Mouse (Mus musculus): ENCODE results near the gene Sapcd1. TPM values are rescaled to one million over a fixed set of nuclear protein-coding genes. Genes with fewer than 3 reads are reported as not detected.

The Sapcd1 gene
- 2.3 and 2.7 TPM in 2 replicates for polyA plus RNA-seq (2012; rRNA removed)
- 2.5 and 2.7 TPM in 2 replicates for polyA plus RNA-seq (2014; fragmentation: Nextera tagmentation; extraction: Ambion mirVana)

- H3K27ac ChIP-seq, result no peak within 1 kb of the TSS
- H3K4me2 ChIP-seq (ENCODE audit: low read depth), result no peak within 1 kb of the TSS
- peaks cover 11 to 31% of the 10 kb centered on the region in 2 experiments for H3K4me1 ChIP-seq (replicated peaks; ENCODE audit: control insufficient read depth in 2 of 2, insufficient read depth in 2 of 2, low read length in 1 of 2)
- no peaks in the 10 kb centered on the region for H3K36me3 ChIP-seq (replicated peaks; ENCODE audit: control insufficient read depth, insufficient read depth, low read depth)
- ATAC-seq (ENCODE audit: insufficient read depth), result 0 out of 2 replicates have a peak, but pooled peaks have one; percentile 36
- TF ChIP-seq CTCF (IDR thresholded peaks at IDR 0.05; ENCODE audit: low read depth), result no peak
- no peak for TF ChIP-seq EP300 (IDR thresholded peaks at IDR 0.05; ENCODE audit: low read depth)
- 46% methylated on average over 13 of the region's 13 CpGs for WGBS (ENCODE audit: insufficient replicate concordance)
- H3K9me3 ChIP-seq (ENCODE audit: control insufficient read depth, low read length), result no peaks in the 10 kb centered on the region
- H3K9ac ChIP-seq (replicated peaks), result no peak within 1 kb of the TSS
- no peak within 1 kb of the TSS for H3K4me3 ChIP-seq (ENCODE audit: insufficient read depth in 1 of 2, low read depth in 2 of 2, low read length in 2 of 2)
- DNase-seq (ENCODE audit: low read depth in 3 of 3, low spot score in 3 of 3), result no peak
- H3K27me3 ChIP-seq (ENCODE audit: control insufficient read depth, insufficient read depth, low read length), result no peaks in the 10 kb centered on the region
Measured at GRCm38 (mm10) chr17:35027277-35028068, at the start of gene Sapcd1. Gene Sapcd1, minus strand, starts transcription at chr17:35028016.

- Histone ChIP-seq H3K9ac (replicated peaks) (no peak overlapping the region), H3K36me3 (replicated peaks; ENCODE audit: control insufficient read depth, insufficient read depth, low read depth) (no peaks in the 10 kb centered on the region), H3K4me2 (ENCODE audit: low read depth) (no peak overlapping the region), H3K9me3 (ENCODE audit: control insufficient read depth, low read length) (no peaks in the 10 kb centered on the region), H3K27me3 (ENCODE audit: control insufficient read depth, insufficient read depth, low read length) (no peaks in the 10 kb centered on the region), H3K4me3 (ENCODE audit: insufficient read depth in 1 of 2, low read depth in 2 of 2, low read length in 2 of 2) (no peak overlapping the region), H3K27ac (no peak overlapping the region), H3K4me1 (replicated peaks; ENCODE audit: control insufficient read depth in 2 of 2, insufficient read depth in 2 of 2, low read length in 1 of 2) (peaks cover 12 to 24% of the 10 kb centered on the region in 2 experiments)
- no peak for DNase-seq (ENCODE audit: low read depth in 3 of 3, low spot score in 3 of 3)
- TF ChIP-seq EP300 (IDR thresholded peaks at IDR 0.05; ENCODE audit: low read depth) (no peak), CTCF (IDR thresholded peaks at IDR 0.05; ENCODE audit: low read depth) (no peak)
- no peak for ATAC-seq (ENCODE audit: insufficient read depth)
- WGBS (ENCODE audit: insufficient replicate concordance), result 28% methylated on average over 2 of the region's 2 CpGs
Measured at GRCm38 (mm10) chr17:35077285-35077684, 49.5 kb upstream of the Sapcd1 start.

GRCm38 (mm10) chr17:35076507-35077176 lies 48.8 kb upstream of the Sapcd1 start, which contains the start of gene Ly6g6e:
Gene Ly6g6e, plus strand, starts transcription at chr17:35076902.
- no peak for DNase-seq (ENCODE audit: low read depth in 3 of 3, low spot score in 3 of 3)
- no peaks in the 10 kb centered on the region for H3K9me3 ChIP-seq (ENCODE audit: control insufficient read depth, low read length)
- no peak for ATAC-seq (ENCODE audit: insufficient read depth)
- H3K27me3 ChIP-seq (ENCODE audit: control insufficient read depth, insufficient read depth, low read length), result no peaks in the 10 kb centered on the region
- no peak within 1 kb of the TSS for H3K27ac ChIP-seq
- no peak within 1 kb of the TSS for H3K4me2 ChIP-seq (ENCODE audit: low read depth)
- H3K4me1 ChIP-seq (replicated peaks; ENCODE audit: control insufficient read depth in 2 of 2, insufficient read depth in 2 of 2, low read length in 1 of 2), result peaks cover 12 to 24% of the 10 kb centered on the region in 2 experiments
- WGBS (ENCODE audit: insufficient replicate concordance), result 46% methylated on average over 10 of the region's 10 CpGs
- TF ChIP-seq CTCF (IDR thresholded peaks at IDR 0.05; ENCODE audit: low read depth) (no peak), EP300 (IDR thresholded peaks at IDR 0.05; ENCODE audit: low read depth) (no peak)
- H3K4me3 ChIP-seq (ENCODE audit: insufficient read depth in 1 of 2, low read depth in 2 of 2, low read length in 2 of 2), result no peak within 1 kb of the TSS
- no peaks in the 10 kb centered on the region for H3K36me3 ChIP-seq (replicated peaks; ENCODE audit: control insufficient read depth, insufficient read depth, low read depth)
- H3K9ac ChIP-seq (replicated peaks), result no peak within 1 kb of the TSS

DNA sequence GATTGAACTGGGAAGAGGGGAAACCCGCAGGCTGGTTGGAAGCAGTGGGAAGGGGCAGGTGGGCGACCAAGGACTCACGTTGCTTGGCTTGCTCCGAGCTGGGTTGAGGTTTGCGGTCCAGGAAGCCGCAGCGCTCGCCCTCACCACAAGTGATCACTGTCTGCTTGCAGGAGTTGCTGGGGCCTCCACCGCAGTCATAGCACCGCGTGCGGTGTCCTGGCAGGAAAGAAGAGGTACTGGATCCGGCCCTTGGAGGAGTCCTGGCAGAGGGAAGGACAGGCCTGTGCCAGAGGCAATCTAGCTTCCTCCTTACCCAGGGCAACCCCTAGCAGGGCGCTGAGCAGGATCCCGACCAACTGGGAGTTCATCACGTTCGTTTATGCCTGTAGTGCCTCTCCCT lies 46.3 kb upstream of the Sapcd1 start:
- no peak overlapping the region for H3K4me2 ChIP-seq (ENCODE audit: low read depth)

GRCm38 (mm10) chr17:35071454-35071853 lies 43.6 kb upstream of the Sapcd1 start:
- Histone ChIP-seq H3K4me2 (ENCODE audit: low read depth) (no peak overlapping the region), H3K4me3 (ENCODE audit: insufficient read depth in 1 of 2, low read depth in 2 of 2, low read length in 2 of 2) (no peak overlapping the region), H3K27me3 (ENCODE audit: control insufficient read depth, insufficient read depth, low read length) (peaks cover 14% of the 10 kb centered on the region), H3K27ac (no peak overlapping the region), H3K36me3 (replicated peaks; ENCODE audit: control insufficient read depth, insufficient read depth, low read depth) (no peaks in the 10 kb centered on the region), H3K4me1 (replicated peaks; ENCODE audit: control insufficient read depth in 2 of 2, insufficient read depth in 2 of 2, low read length in 1 of 2) (0 out of 4 replicates have a peak, but pooled peaks cover 0 to 2% of the 10 kb centered on the region in 2 experiments), H3K9me3 (ENCODE audit: control insufficient read depth, low read length) (no peaks in the 10 kb centered on the region), H3K9ac (replicated peaks) (no peak overlapping the region)
- WGBS (ENCODE audit: insufficient replicate concordance), result 76% methylated on average over 9 of the region's 9 CpGs
- no peak for ATAC-seq (ENCODE audit: insufficient read depth)
- no peak for TF ChIP-seq CTCF (IDR thresholded peaks at IDR 0.05; ENCODE audit: low read depth)
- no peak for TF ChIP-seq EP300 (IDR thresholded peaks at IDR 0.05; ENCODE audit: low read depth)
- no peak for DNase-seq (ENCODE audit: low read depth in 3 of 3, low spot score in 3 of 3)

More for the DNA sequence above, 46.3 kb upstream of the Sapcd1 start:
- Histone ChIP-seq H3K27ac (no peak overlapping the region), H3K9me3 (ENCODE audit: control insufficient read depth, low read length) (no peaks in the 10 kb centered on the region), H3K4me1 (replicated peaks; ENCODE audit: control insufficient read depth in 2 of 2, insufficient read depth in 2 of 2, low read length in 1 of 2) (peaks cover 0 to 3% of the 10 kb centered on the region in 2 experiments; a peak in 3 of 4 replicates), H3K4me3 (ENCODE audit: insufficient read depth in 1 of 2, low read depth in 2 of 2, low read length in 2 of 2) (no peak overlapping the region), H3K9ac (replicated peaks) (no peak overlapping the region), H3K27me3 (ENCODE audit: control insufficient read depth, insufficient read depth, low read length) (no peaks in the 10 kb centered on the region), H3K36me3 (replicated peaks; ENCODE audit: control insufficient read depth, insufficient read depth, low read depth) (no peaks in the 10 kb centered on the region)
- DNase-seq (ENCODE audit: low read depth in 3 of 3, low spot score in 3 of 3) (no peak), ATAC-seq (ENCODE audit: insufficient read depth) (no peak)
- no peak for TF ChIP-seq CTCF (IDR thresholded peaks at IDR 0.05; ENCODE audit: low read depth)
- no peak for TF ChIP-seq EP300 (IDR thresholded peaks at IDR 0.05; ENCODE audit: low read depth)
- 12% methylated on average over 17 of the region's 17 CpGs for WGBS (ENCODE audit: insufficient replicate concordance)
